Mouse (Mus musculus) mouse trophoblast stem cell (cell line): Measurements from ENCODE around the gene Klhl15.
"Not testable (repeated sequence)": the region's sequence is repeated elsewhere in the genome, so short reads cannot be mapped to it uniquely, and the experiment has no call there.

Experiments used
- in situ Hi-C, 2 experiments: fragments of 300-500 bp; cut with MseI, MboI; formaldehyde crosslinking; loops; 2 replicates in 1 of 2; 3 replicates in 1 of 2; pipeline ENCODE4 v1.15.1; 2025

The Klhl15 gene

GRCm38 (mm10) chrX:94234532-94235189, at the start of gene Klhl15:
TSS of gene Klhl15 (plus strand) at chrX:94234599.
- in situ Hi-C loops = no loop called here

DNA sequence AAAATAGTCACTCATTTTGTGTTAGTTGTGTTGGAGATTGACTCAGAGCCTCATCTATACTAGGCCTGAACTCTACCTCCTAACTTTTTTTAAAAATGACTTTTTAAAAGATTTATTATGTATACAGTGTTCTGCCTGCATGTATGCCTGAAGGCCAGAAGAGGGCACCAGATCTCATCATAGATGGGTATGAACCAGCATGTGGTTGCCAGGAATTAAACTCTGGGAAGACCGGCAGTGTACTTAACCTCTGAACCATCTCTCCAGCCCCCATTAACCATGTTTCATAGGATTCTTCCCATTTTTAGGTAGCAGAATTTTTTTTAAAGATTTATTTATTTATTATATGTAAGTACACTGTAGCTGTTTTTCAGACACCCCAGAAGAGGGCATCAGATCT, 49.2 kb upstream of the Klhl15 start:
- in situ Hi-C loops = no loop called here

DNA sequence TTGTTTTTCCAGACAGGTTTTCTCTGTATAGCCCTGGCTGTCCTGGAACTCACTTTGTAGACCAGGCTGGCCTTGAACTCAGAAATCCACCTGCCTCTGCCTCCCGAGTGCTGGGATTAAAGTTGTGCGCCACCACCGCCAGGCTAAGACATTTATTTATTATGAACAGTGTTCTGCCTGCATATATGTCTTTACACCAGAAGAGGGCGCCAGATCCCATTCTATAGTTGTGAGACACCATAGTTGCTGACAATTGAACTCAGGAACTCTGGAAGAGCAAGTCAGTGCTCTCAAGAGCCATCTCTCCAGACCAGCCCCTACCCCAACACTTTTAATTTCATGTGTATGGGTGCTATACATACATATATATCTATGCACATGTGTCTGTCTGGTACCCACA, 40.5 kb upstream of the Klhl15 start:
- in situ Hi-C loops = not testable (repeated sequence)

DNA sequence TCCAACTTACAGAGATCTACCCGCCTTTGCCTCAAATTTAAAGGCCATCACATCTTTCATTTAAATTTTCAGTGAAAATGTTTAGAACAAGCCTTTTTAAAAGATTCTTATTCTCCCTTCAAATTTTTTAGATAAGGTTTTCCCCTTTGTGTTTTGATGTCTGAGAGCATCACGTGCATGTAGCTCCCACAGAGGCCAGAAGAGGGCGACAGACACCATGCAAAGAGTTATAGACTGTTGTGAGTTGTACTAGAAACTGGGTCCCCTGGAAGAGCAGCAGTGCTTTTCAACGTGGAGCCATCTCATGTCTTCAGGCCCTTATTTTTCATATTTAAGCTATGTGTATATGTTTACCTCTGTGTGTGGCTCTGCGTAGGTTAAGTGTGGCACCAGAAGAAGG, 36.6 kb upstream of the Klhl15 start:
- in situ Hi-C loops = no loop called here

DNA sequence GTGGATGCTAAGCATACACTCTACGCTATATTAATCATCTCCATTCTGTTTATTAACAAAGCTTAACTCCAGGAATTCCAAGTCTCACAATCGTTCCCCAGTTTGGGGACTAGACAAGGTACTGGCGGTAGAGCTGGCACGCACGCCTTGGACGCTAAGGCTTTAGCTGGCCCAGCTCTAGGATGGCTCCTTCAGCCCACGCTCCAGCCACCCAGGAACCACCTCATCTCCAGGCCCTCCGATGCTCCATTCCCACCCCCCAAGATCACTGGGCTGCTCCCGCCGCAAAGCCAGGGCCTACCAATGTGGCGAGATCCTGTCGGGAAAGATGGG, 22.2 kb upstream of the Klhl15 start:
- in situ Hi-C loops = no loop called here

DNA sequence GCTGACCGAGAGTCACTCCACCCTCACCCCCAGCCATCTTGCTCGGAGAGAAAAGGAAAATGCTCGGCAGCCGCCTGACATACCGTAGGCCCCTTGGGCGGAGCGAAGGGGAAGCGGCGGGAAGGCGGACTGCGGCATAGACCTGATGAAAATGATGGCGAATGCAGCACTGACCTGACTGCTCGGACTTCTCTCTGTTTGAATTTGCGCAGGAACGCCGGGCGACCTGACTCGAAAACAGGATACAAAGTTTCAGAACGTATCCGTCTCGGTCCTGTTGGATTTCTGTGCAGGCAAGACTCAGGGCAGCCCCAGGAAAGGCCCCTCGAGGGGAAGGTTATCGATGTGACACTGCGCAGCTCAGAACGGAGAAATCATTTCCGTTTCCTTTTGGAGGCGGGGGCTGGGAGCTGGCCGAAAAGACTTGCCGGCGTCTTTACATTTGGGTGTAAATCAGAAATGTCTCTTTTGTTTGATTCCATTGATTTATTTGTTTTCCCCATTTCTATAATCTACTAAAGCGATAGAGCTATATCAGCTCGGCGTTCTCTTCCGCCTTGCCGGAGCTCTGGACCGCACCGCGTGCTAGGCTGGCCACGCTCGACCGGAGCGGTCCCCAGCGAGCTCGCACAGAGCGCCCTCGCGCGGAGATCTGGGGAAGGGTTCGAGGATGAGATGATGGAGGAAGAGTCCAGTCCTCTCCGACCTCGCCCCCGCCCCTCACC, 21.6 kb upstream of the Klhl15 start, which contains the start of gene Eif2s3x:
Gene Eif2s3x, minus strand, starts transcription at position 266 of the 725 bp plus-strand sequence.
- in situ Hi-C loops = no loop called here

DNA sequence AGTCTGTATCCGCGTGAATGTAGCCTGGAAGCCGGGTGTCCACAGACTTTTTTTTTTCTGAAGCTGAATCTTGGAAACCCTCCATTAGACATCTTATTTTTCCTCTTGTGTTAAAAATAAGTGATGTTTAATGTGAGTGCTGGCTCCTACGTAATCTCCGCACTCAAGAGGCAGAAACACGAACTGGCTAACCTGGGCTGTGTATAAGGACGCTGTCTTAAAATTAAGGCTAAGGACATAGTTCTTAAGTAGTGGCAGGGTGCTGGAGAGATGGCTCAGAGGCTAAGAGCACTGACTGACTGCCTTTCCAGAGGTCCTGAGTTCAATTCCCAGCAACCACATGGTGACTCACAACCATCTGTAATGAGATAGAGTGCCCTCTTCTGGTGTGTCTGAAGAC, 21.0 kb upstream of the Klhl15 start:
- in situ Hi-C loops = no loop called here

- in situ Hi-C loops = no loop called here
These were observed 967 bp upstream of the Klhl15 start for GRCm38 (mm10) chrX:94233432-94233831.

DNA sequence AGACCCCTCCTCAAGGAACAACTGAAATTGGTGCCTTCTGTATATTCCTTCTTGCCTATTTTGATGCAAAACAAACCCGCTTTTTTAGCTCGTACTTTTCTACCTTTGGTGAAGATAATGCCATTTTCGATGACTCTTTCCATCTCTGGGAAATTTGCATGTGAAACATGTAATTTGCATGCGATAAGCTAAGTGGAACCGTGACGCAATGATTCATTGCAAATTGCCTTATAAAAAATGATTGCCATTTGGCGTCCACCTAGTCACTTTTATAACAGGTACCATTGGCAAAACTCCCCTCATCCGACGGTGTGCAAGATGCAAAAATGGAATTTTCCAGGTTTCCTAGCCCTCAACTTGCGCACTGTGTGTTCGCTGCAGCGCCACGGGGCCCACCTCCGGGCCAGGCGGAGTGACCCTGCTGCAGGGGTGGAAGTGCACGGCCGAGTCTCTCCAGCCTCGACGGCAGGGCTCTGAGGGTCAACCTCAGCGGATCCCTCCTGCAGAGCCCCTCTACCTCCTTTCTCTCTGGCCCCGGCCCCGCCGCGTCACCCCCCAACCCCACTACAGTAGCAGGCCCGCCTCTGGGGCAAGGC, 365 bp upstream of the Klhl15 start:
- in situ Hi-C loops = no loop called here

DNA sequence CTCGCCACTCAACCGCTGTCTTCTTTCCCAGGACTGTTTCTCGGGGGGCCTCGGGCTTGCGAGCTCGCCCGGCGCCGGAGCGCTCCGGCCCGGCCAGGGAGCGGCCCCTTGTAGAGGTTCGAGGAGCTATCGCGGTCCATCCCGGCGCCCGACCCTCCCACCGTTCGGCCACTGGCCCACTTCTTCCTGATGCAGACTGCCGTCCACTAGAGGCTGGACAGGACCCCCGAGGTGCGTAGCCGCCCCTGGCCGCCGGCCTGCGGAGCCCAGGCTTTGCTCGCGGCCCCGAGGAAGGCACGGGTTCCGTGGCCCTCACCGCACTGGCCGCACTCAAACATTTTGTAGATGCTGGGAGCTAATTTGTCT, 774 bp downstream of the Klhl15 start:
- in situ Hi-C loops = no loop called here

GRCm38 (mm10) chrX:94235601-94236000, 1.2 kb downstream of the Klhl15 start:
- in situ Hi-C loops = no loop called here

DNA sequence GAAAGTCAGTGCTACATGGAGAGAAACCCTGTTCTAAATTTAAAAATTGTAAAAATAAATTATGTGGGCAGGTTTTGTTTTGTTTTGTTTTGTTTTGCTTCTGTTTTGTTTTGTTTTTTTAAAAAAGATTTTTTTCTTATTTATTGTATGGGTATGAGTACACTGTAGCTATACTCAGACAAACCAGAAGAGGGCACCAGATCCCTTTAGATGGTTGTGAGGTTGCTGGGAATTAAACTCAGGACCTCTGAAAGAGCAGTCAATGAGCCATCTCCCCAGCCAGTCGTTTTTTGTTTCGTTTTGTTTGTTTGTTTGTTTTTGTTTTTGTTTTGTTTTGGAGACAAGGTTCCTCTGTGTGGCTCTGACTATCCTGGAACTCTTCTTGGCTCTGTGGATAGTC, 54.5 kb downstream of the Klhl15 start:
- in situ Hi-C loops = no loop called here

DNA sequence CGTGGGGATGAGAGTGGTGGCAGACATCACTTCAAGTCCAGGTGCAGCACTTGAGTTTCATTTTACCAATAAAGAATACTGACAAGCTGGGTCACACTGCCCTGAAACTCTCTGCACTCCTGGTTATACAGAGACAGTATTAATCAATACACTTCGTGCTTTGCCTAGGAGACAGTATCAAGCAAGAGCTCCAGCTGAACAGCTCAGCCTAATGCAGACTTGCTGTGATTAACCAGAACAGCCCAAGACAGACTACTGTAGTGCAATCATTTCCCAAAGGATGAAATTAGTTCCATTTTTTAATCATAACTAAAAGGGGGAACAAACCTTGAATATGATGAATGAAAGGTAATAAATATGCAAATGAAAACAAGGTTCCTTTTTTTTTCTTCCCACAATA, 68.5 kb downstream of the Klhl15 start:
- in situ Hi-C loops = no loop called here

- in situ Hi-C loops = no loop called here
These were observed 86.9 kb downstream of the Klhl15 start for GRCm38 (mm10) chrX:94321036-94321902.
